Mouse (Mus musculus) 416B (cell line): ENCODE data around the gene Srbd1.

Source experiments
- DNase-seq: peaks from one replicate; pipeline ENCODE4 v3.0.0; 2011; ENCODE audit warnings: low read depth

Gene Srbd1

GRCm38 (mm10) chr17:86145079-86145951 is at the start of gene Srbd1:
Gene Srbd1, minus strand, starts transcription at chr17:86145175.
- DNase-seq, result peak; percentile 90

GRCm38 (mm10) chr17:86193979-86194378 is 49.0 kb upstream of the Srbd1 start:
- no peak for DNase-seq

- DNase-seq, result peak; percentile 91
These were observed 42.8 kb upstream of the Srbd1 start for GRCm38 (mm10) chr17:86187777-86188176.

GRCm38 (mm10) chr17:86185584-86185983 is 40.6 kb upstream of the Srbd1 start:
- DNase-seq, result peak; percentile 86

GRCm38 (mm10) chr17:86184552-86185209 is 39.7 kb upstream of the Srbd1 start:
- peak; percentile 73 for DNase-seq

GRCm38 (mm10) chr17:86183788-86184187 is 38.8 kb upstream of the Srbd1 start:
- DNase-seq, result peak; percentile 69

- DNase-seq, result no peak
These were observed 31.7 kb upstream of the Srbd1 start for GRCm38 (mm10) chr17:86176722-86177121.

GRCm38 (mm10) chr17:86175516-86175915 is 30.5 kb upstream of the Srbd1 start:
- DNase-seq, result no peak

- no peak for DNase-seq
These were observed 25.4 kb upstream of the Srbd1 start for GRCm38 (mm10) chr17:86170164-86170958.

GRCm38 (mm10) chr17:86169092-86169491 is 24.1 kb upstream of the Srbd1 start:
- DNase-seq, result no peak

GRCm38 (mm10) chr17:86168231-86168981 is 23.4 kb upstream of the Srbd1 start:
- no peak for DNase-seq

GRCm38 (mm10) chr17:86167320-86168230 is 22.6 kb upstream of the Srbd1 start, which contains the start of gene Prkce:
Gene Prkce, plus strand, starts transcription at chr17:86167785.
- DNase-seq, result peak; percentile 88

- peak; percentile 49 for DNase-seq
These were observed 21.8 kb upstream of the Srbd1 start for GRCm38 (mm10) chr17:86166567-86167319.

- no peak for DNase-seq
These were observed 21.1 kb upstream of the Srbd1 start for GRCm38 (mm10) chr17:86166051-86166566.

- peak; percentile 57 for DNase-seq
These were observed 19.4 kb upstream of the Srbd1 start for GRCm38 (mm10) chr17:86164416-86164815.

- DNase-seq, result no peak
These were observed 17.7 kb upstream of the Srbd1 start for GRCm38 (mm10) chr17:86162672-86163071.

- no peak for DNase-seq
These were observed 12.0 kb upstream of the Srbd1 start for GRCm38 (mm10) chr17:86156999-86157398.

- peak; percentile 87 for DNase-seq
These were observed 5.9 kb upstream of the Srbd1 start for GRCm38 (mm10) chr17:86150867-86151348.

- no peak for DNase-seq
These were observed 4.8 kb upstream of the Srbd1 start for GRCm38 (mm10) chr17:86149726-86150125.
